Mouse (Mus musculus): ENCODE results near the gene Grid2. TPM values are rescaled to one million over a fixed set of nuclear protein-coding genes. Genes with fewer than 3 reads are reported as not detected.

Gene Grid2
- total RNA-seq, 2 experiments from 2014 or later, result not detected

- no peak for DNase-seq
Measured at GRCm38 (mm10) chr6:64064704-64065103, 809.0 kb downstream of the Grid2 start.

GRCm38 (mm10) chr6:64073406-64073805, 817.7 kb downstream of the Grid2 start:
- no peak for DNase-seq

GRCm38 (mm10) chr6:64077911-64078310, 822.2 kb downstream of the Grid2 start:
- no peak for DNase-seq

GRCm38 (mm10) chr6:64098662-64099061, 843.0 kb downstream of the Grid2 start:
- no peak for DNase-seq

- no peak for DNase-seq
Measured at GRCm38 (mm10) chr6:64114594-64114993, 858.9 kb downstream of the Grid2 start.

- no peak for DNase-seq
Measured at GRCm38 (mm10) chr6:64136275-64136674, 880.6 kb downstream of the Grid2 start.

GRCm38 (mm10) chr6:64148613-64149012, 892.9 kb downstream of the Grid2 start:
- DNase-seq, result no peak

GRCm38 (mm10) chr6:64174995-64175612, 919.4 kb downstream of the Grid2 start:
- no peak for DNase-seq

- DNase-seq, result no peak
Measured at GRCm38 (mm10) chr6:64193646-64194045, 938.0 kb downstream of the Grid2 start.

GRCm38 (mm10) chr6:64202396-64203122, 946.9 kb downstream of the Grid2 start:
- no peak for DNase-seq

- peak; percentile 61 for DNase-seq
Measured at GRCm38 (mm10) chr6:64236351-64236750, 980.7 kb downstream of the Grid2 start.

- no peak for DNase-seq
Measured at GRCm38 (mm10) chr6:64240526-64240925, 984.9 kb downstream of the Grid2 start.

GRCm38 (mm10) chr6:64245951-64246350, 990.3 kb downstream of the Grid2 start:
- no peak for DNase-seq

GRCm38 (mm10) chr6:64251041-64251440, 995.4 kb downstream of the Grid2 start:
- DNase-seq, result no peak

GRCm38 (mm10) chr6:64263517-64263916, 1007.8 kb downstream of the Grid2 start:
- DNase-seq, result no peak

- no peak for DNase-seq
Measured at GRCm38 (mm10) chr6:64264224-64264623, 1008.5 kb downstream of the Grid2 start.

- DNase-seq, result no peak
Measured at GRCm38 (mm10) chr6:64274319-64275114, 1018.8 kb downstream of the Grid2 start.

- DNase-seq, result no peak
Measured at GRCm38 (mm10) chr6:64279927-64280326, 1024.3 kb downstream of the Grid2 start.

GRCm38 (mm10) chr6:64293761-64294160, 1038.1 kb downstream of the Grid2 start:
- DNase-seq, result no peak

- DNase-seq, result no peak
Measured at GRCm38 (mm10) chr6:64297633-64298032, 1042.0 kb downstream of the Grid2 start.

GRCm38 (mm10) chr6:64304709-64305476, 1049.2 kb downstream of the Grid2 start:
- no peak for DNase-seq

GRCm38 (mm10) chr6:64308631-64309030, 1053.0 kb downstream of the Grid2 start:
- no peak for DNase-seq

Data from gastrocnemius, postnatal 25 days (tissue).